Mouse (Mus musculus) Muller cell, postnatal 12 days (primary cell): ENCODE data around the gene Pttg1.

Experiments used
- DNase-seq: peaks from one replicate; pipeline ENCODE4 v3.0.0-alpha.2; 2015; ENCODE audit errors: inconsistent ontology term

Pttg1 gene

GRCm38 (mm10) chr11:43377083-43377850 is 48.8 kb downstream of the Pttg1 start:
- DNase-seq: no peak

GRCm38 (mm10) chr11:43376598-43376997 is 49.5 kb downstream of the Pttg1 start:
- DNase-seq: no peak

- DNase-seq: no peak
Observed at GRCm38 (mm10) chr11:43374956-43375355, 51.1 kb downstream of the Pttg1 start.

GRCm38 (mm10) chr11:43373367-43373766 is 52.7 kb downstream of the Pttg1 start:
- DNase-seq: no peak

DNA sequence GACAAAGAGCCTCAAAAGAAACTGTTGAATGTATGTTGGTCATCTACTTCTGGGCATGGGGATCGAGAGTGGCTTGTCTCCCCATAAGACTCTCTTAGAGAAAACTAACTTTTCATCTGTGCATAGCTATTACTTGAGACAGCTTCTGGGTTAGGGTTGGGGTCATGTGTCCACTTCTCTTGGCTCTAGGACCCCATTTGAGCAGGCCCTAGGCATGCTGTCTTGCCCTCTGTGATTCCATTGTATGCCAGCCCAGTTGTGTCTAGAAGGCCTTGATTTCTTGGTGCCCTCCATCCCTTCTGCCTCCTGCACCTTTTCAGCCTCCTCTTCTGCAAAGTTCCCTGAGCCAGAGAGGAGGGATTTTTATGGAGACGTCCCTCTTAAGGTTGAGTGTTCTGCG is 54.2 kb downstream of the Pttg1 start:
- DNase-seq: no peak
